Mouse (Mus musculus) liver, adult 2 months (tissue): ENCODE data around the gene Cyp4a29. TPM values are rescaled to one million over a fixed set of nuclear protein-coding genes. Genes with fewer than 3 reads are reported as not detected.
"Not testable (repeated sequence)": the region's sequence is repeated elsewhere in the genome, so short reads cannot be mapped to it uniquely, and the experiment has no call there.

Experiments used
- DNase-seq: peaks from one replicate; pipeline ENCODE4 v3.0.0-alpha.2; 2011; ENCODE audit warnings: low read depth, low spot score; ENCODE audit errors: extremely low read depth
- H3K27ac ChIP-seq: fragments of 200-500 bp; replicated peaks from 2 replicates; pipeline ENCODE4 v1.5.1; 2012; ENCODE audit warnings: low read depth, mild to moderate bottlenecking, control low read depth, inconsistent platforms, low read length; ENCODE audit not compliant: insufficient read depth
- H3K27me3 ChIP-seq: fragments of 200-500 bp; 2 replicates; pipeline ENCODE4 v1.6.1; 2012; ENCODE audit warnings: mild to moderate bottlenecking, moderate library complexity, low read length, inconsistent platforms; ENCODE audit not compliant: control insufficient read depth, insufficient read depth
- H3K36me3 ChIP-seq: fragments of 200-500 bp; 2 replicates; pipeline ENCODE4 v1.6.1; 2012; ENCODE audit warnings: low read length, inconsistent platforms; ENCODE audit not compliant: control insufficient read depth, insufficient read depth
- H3K4me1 ChIP-seq: fragments of 200-500 bp; 2 replicates; pipeline ENCODE4 v1.6.1; 2011; ENCODE audit warnings: low read length; ENCODE audit not compliant: control insufficient read depth, insufficient read depth
- H3K4me3 ChIP-seq: fragments of 200-500 bp; 2 replicates; pipeline ENCODE4 v1.5.1; 2011; ENCODE audit warnings: low read depth, mild to moderate bottlenecking, control low read depth, low read length, moderate library complexity; ENCODE audit not compliant: insufficient read depth
- H3K79me2 ChIP-seq: fragments of 200-500 bp; 2 replicates; pipeline ENCODE4 v1.6.1; 2012; ENCODE audit warnings: inconsistent platforms, mild to moderate bottlenecking, low read length, moderate library complexity; ENCODE audit not compliant: control insufficient read depth, insufficient read depth
- H3K9ac ChIP-seq: fragments of 200-500 bp; 2 replicates; pipeline ENCODE4 v1.6.1; 2012; ENCODE audit warnings: low read depth, mild to moderate bottlenecking, control low read depth, inconsistent platforms, low read length
- POLR2A ChIP-seq: fragments of 200-500 bp; IDR thresholded peaks from 2 replicates; pipeline ENCODE4 v1.6.1; 2011; ENCODE audit warnings: low read length, control low read depth; ENCODE audit not compliant: insufficient read depth; ENCODE audit errors: extremely low read depth
- WGBS: fragments of 180-500 bp; shearing (Covaris S2); methylation state at CpG from one replicate; pipeline ENCODE4 v1.1.7; 2018; 5-methylcytosine and 5-hydroxymethylcytosine counted together
- polyA plus RNA-seq: library from polyadenylated mRNA; depleted of rRNA; stranded (reverse); fragments of >200 nt; gene quantifications from 2 replicates; pipeline ENCODE4 v1.2.3, GENCODE M21; 2012; rRNA removed
- total RNA-seq: library from RNA; depleted of rRNA; stranded (reverse); fragments of >200 nt; gene quantifications from 2 replicates; pipeline ENCODE4 v1.2.3, GENCODE M21; 2014; rRNA removed

Cyp4a29 gene
- total and polyA plus RNA-seq, 2 experiments: not detected

GRCm38 (mm10) chr4:115281231-115281767 is 39.4 kb downstream of the Cyp4a29 start:
- H3K4me1 ChIP-seq: peaks cover 19% of the 10 kb centered on the region; the same call in 1 of the 2 replicates
- H3K9ac ChIP-seq: peak overlapping the region; percentile 43; the same call in 1 of the 2 replicates
- 0 out of 2 replicates have a peak, but pooled peaks have one; percentile 41 for TF ChIP-seq POLR2A
- peak; percentile 47 for DNase-seq
- 21% methylated on average over 23 of the region's 23 CpGs for WGBS
- H3K36me3 ChIP-seq, H3K79me2 ChIP-seq, H3K27me3 ChIP-seq: not testable (repeated sequence)
- H3K27ac ChIP-seq: peak overlapping the region; percentile 62; the same call in 1 of the 2 replicates
- H3K4me3 ChIP-seq: peak overlapping the region; percentile 41

- Histone ChIP-seq H3K27ac (peak within 1 kb of the TSS; percentile 55; the same call in 1 of the 2 replicates), H3K36me3 (peaks cover 12% of the 10 kb centered on the region), H3K4me3 (peak within 1 kb of the TSS; percentile 44; the same call in 1 of the 2 replicates)
- H3K79me2 ChIP-seq, H3K4me1 ChIP-seq, H3K27me3 ChIP-seq, H3K9ac ChIP-seq: not testable (repeated sequence)
- DNase-seq: peak; percentile 73
These were observed 56.9 kb downstream of the Cyp4a29 start, which contains the start of gene Cyp4a12a for GRCm38 (mm10) chr4:115298746-115299145. Cyp4a12a (plus strand) TSS chr4:115299046.

Other genes with a start within 250 kb of the Cyp4a29 start
- gene Stil, start 241.9 kb upstream of the Cyp4a29 start, total RNA-seq: 0.09 and 0.27 TPM in 2 replicates
- 0.02 and 0.06 TPM in 2 replicates for gene Stil, start 241.9 kb upstream of the Cyp4a29 start, polyA plus RNA-seq
- gene Tal1, start 185.7 kb upstream of the Cyp4a29 start, total RNA-seq: 0.37 and 0.67 TPM in 2 replicates
- gene Tal1, start 185.7 kb upstream of the Cyp4a29 start, polyA plus RNA-seq: 0.44 and 0.50 TPM in 2 replicates
- gene Pdzk1ip1, start 153.4 kb upstream of the Cyp4a29 start, total RNA-seq: 4.6 and 7.7 TPM in 2 replicates
- 9.0 and 14.4 TPM in 2 replicates for gene Pdzk1ip1, start 153.4 kb upstream of the Cyp4a29 start, polyA plus RNA-seq
- 0.09 TPM in 1 of 2 replicates, not detected in the other for gene Cyp4x1, start 107.8 kb upstream of the Cyp4a29 start, total RNA-seq
- gene Cyp4x1, start 107.8 kb upstream of the Cyp4a29 start, polyA plus RNA-seq: not detected in 2 replicates
- 0.34 and 0.37 TPM in 2 replicates for gene Cyp4a12a, start 57.0 kb downstream of the Cyp4a29 start, total RNA-seq
- gene Cyp4a12a, start 57.0 kb downstream of the Cyp4a29 start, polyA plus RNA-seq: 0.91 and 8.7 TPM in 2 replicates
- gene Cyp4a12b, start 169.5 kb downstream of the Cyp4a29 start, total RNA-seq: 0.37 and 0.47 TPM in 2 replicates
- gene Cyp4a12b, start 169.5 kb downstream of the Cyp4a29 start, polyA plus RNA-seq: 0.18 TPM in 1 of 2 replicates, not detected in the other
- gene Cyp4a30b, start 210.5 kb downstream of the Cyp4a29 start, total RNA-seq: not detected in 2 replicates
- not detected in 2 replicates for gene Cyp4a30b, start 210.5 kb downstream of the Cyp4a29 start, polyA plus RNA-seq